Mouse (Mus musculus): ENCODE data around the gene Adgra3. TPM values are rescaled to one million over a fixed set of nuclear protein-coding genes. Genes with fewer than 3 reads are reported as not detected.

Adgra3 gene
- polyA plus RNA-seq, 1 experiment, result 20.5 TPM

DNA sequence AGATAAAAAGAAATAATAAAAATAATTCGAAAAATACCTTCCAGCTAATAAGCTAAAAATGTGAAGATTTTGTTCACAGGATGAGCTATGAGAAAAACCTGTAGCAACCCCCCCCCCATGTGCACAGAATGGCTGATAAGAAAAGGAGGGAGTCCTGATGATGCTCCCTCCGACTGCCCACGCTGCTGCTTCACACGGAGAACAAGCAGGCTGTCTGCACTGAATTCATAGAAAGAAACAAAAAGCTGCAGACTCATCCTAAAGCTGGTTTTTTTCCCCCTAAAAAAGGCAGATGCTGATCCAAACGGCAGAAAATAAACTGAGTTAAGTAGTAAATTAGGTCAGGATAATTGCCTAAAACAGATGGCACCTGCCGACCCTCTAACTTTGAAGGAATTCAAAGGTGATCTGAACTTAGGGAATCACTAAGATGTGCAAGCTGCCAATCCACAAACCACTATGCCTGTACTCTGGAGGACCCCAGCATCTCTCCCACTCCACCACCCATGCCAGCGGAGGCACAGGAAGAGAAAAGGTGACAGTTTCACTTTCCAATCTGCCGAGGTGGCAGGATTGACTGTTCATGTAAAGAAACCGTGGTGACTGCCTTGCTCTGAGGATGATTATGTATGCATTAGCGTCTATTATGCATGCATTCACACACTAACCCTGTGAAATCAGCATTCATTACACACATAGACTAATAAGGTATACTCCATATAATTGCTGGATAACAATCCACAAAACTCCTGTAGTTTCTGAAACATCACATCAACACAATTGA, 70.6 kb downstream of the Adgra3 start:
- DNase-seq (ENCODE audit: extremely low spot score in 1 of 2, low spot score in 1 of 2), result peak; percentile 18 to 42

DNA sequence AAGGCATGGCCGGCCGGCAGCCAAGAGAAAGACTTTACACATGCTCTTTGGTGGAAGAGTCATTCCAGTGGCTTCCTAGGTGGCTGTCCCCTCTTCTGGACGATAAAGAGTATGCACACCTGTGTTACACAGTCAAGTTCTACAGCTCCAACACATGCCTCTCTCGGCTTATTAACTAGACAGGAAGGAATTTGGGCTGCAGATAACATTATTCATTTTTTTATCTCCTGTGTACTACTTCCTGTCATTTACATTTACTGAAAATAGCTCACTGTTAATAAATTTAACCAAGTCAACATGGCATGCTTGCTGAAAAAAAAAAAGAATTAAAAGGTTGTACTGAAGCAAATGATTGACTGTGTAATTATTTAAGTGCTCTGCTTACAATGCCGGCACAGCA, 78.1 kb downstream of the Adgra3 start:
- no peak for DNase-seq (ENCODE audit: extremely low spot score in 1 of 2, low spot score in 1 of 2)

DNA sequence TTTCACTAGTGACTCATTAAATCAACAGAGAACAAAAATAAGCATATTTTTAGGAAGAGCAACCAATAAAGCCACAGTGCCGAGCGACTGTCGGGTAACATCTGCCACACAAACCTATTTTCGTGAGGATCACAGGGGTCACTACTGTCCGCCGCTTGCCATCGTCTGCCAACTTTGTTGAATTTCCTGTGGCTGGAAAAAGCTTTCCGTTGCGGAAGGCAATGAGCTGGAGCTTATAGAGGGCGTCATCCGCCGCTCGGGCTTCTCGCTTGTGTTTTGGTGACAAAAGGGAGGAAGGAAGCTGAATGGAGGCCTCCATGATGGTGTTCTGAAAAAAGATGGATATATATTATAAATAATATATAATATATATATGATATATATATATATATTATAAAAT, 79.6 kb downstream of the Adgra3 start:
- no peak for DNase-seq (ENCODE audit: extremely low spot score in 1 of 2, low spot score in 1 of 2)

DNA sequence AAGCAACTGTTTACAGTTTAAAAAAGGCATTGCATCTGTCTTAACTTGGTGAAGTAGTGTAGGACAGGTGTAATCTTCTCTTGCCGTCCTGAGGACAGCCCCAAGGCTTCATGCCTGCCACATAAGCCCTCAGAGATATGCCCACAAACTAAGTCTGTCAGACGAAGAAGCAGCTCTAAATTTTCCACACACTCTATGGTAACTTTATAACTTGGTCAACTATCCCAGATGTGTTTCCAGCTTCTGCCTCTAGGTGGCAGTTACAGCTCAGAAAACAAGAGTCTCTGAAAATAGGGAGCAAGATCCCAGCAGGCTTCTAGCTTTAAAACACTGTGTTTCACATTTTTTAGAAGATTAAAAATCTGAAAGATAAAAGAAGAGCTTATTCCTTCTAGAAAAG, 82.8 kb downstream of the Adgra3 start:
- peak; percentile 49 to 92 for DNase-seq (ENCODE audit: extremely low spot score in 1 of 2, low spot score in 1 of 2)

DNA sequence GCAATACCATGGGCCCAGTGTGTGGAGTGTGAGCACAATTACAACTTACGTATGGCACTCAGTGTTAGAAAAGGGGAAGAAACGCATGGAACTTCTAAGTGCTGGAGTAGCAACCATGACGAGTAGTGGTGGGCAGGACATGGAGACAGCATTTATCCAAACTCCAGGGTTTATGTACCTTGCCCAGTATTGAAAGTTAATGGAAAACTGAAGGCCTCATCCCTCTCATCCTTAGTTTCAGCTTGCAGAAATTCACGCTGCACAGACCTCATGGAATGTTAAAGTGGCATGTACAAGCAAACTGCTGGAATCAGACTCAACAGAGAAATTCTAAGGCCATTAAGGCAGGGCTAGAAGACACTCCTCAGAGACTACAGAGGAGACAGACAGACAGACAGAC, 84.6 kb downstream of the Adgra3 start:
- DNase-seq (ENCODE audit: extremely low spot score in 1 of 2, low spot score in 1 of 2), result no peak

DNA sequence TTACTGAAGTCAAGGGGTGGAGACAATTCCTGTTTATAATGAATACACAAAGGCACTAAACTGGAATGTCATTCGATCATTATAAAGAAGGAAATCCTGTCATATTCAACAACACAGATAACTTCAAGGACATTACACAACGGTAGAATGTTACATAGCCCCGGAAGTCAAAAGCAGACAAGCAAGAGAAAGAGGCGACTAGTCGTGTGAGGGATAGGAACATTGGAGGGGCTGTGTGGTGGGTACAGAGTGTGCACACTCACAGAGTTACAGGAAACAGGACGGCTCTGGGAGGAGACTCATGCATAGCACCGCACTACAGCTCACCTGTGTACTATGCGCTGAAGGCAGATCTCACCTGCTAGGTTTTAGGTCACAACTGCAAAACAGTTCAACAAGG, 89.1 kb downstream of the Adgra3 start:
- DNase-seq (ENCODE audit: extremely low spot score in 1 of 2, low spot score in 1 of 2), result no peak

DNA sequence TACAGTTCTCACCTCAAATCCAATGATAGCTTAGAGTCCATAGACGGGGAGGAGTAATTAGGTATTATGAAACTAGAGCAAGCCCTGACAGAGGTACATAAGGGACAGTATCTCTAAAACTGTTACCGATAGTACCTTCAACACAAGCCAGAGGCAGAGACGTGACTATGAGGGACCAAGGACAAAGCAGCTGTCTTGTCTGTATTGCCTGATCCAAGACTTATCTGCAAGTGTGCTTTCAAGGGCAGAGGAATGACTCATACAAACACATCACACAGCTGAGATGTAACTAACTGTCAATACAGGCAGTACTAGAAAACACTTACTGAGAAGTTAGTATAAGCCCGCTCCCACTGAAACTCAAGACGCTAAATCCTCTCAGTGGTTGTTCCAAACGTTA, 91.1 kb downstream of the Adgra3 start:
- no peak for DNase-seq (ENCODE audit: extremely low spot score in 1 of 2, low spot score in 1 of 2)

DNA sequence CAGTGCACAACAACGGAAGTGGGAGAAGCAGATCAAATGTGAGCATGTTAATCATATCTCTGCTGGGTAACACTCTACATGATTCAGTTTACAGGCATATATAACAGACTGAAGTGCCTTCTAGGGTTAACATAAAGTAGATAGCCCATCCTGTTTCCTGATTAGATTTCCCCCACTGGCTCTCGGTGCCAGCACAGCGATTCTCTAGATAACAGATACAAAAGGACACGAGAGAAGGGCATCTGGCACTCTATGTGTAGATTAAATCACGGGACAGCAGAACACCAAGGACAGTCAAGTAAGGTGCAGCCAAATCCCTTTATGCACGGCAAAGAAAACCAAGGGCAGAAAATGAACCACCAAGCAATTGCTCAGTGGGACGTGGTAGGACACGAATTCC, 93.0 kb downstream of the Adgra3 start:
- no peak for DNase-seq (ENCODE audit: extremely low spot score in 1 of 2, low spot score in 1 of 2)

DNA sequence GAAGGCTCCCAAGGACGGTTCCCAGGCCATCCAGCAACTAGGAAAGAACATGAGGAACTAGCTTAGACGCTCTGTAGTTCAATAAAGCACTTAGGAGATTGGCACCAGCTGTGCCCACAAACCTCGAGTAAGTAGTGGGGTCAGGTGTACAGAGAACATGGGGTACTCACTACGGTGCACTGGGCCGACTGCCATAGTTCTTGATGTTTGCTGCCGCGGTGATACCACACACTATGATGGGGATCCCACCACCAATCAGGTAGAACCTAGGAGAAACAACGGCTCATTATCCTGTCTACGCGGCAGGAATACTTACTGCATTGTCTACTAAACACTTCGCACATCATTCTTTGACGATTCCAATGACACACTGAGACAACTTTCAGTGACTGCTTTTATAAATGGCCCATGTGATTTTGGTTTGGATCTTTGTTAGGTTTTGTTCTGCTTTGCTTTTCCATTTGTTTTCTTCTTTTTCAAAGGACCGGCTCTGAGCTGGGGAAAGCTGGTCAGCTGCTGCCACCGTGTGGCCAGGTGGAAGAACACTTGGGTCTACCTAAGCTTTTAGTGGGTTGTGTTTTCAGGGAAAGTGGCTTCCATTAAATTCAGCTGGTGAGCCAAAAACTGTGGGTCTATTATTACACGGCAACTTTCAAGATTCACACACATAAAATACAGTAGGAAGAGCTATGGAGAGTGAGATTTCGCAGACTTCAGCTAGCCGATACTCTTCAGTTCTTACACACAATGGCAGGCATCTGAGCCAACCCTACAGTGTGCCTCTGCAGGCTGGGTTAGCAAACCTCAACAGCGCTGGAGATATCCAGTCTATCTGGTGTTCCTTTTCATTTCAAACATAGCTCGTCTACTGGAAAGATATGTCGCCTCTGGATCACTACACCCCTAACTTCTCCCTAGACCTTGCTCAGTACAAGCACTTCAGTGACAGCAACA, 97.1 kb downstream of the Adgra3 start:
- peak in 1 of 2 experiments; percentile 77 for DNase-seq (ENCODE audit: extremely low spot score in 1 of 2, low spot score in 1 of 2)

DNA sequence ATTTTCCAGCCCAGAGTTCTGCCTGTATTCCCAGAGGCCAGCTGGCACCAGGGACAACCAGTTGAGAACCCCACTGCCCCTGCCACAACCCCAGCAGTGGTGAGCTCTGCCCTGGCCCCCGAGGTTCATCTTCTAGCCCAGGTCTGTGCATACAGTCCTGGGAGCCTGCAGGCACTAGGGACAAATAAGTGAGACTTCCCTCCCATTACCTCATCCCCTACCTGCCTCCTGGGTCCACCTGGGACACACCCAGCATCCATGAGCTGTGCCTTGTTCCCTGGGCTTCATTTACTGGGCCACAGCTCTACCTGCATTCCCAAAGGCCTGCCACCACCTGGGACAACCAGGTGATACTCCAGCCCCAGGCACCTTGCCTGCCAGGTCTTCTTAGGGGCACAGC, 122.5 kb downstream of the Adgra3 start:
- DNase-seq (ENCODE audit: extremely low spot score in 1 of 2, low spot score in 1 of 2), result no peak

DNA sequence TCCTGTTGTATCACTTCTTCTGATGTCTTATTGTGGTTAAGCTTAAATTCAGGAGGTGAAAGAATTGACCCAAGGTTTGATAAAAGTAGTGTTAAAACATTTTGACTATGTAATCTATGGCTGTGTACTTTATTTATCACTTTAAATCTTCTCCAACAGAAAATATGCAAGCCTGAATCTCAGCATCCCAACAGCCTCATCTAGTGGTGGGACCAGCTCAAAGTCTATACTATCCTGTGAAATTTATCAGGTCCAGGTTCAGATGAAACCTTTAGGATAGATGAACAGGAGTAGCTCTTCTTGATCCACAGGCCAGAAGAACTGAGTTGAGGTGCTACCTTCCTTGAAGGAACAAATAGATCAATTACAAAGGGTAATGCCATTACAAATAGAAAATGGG, 134.1 kb downstream of the Adgra3 start:
- peak in 1 of 2 experiments; percentile 37 for DNase-seq (ENCODE audit: extremely low spot score in 1 of 2, low spot score in 1 of 2)

DNA sequence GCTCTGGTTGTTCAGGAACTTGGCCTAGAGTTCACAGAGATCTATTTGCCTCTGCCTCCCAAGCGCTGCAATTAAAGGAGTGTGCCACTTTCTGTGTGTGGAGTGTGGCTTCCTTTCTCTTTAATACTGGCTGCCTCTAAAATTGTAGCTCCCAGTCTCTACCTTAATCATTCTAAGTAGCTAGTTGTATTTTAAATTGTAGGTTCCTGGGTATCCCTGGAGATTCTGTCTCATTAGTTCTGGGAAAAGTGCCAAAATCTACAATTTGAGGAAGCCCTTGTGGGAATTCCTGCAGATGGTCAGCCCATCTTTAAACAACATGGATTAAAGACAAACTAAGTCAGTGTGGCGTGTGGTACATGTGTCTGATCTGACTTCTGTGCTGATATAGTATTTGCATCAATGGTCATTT, 143.1 kb downstream of the Adgra3 start:
- no peak for DNase-seq (ENCODE audit: extremely low spot score in 1 of 2, low spot score in 1 of 2)

Data from frontal cortex, adult 2 months (tissue).